Mouse (Mus musculus) MEL (cell line): Measurements from ENCODE around the gene Gatb. TPM values are rescaled to one million over a fixed set of nuclear protein-coding genes. Genes with fewer than 3 reads are reported as not detected.

ENCODE experiments used
- DNase-seq: peaks from one replicate; pipeline ENCODE4 v3.0.0; 2011; ENCODE audit warnings: low read depth, low spot score
- H3K27ac ChIP-seq: 2 replicates; pipeline ENCODE4 v1.5.1; 2012; ENCODE audit warnings: low read depth, mild to moderate bottlenecking, control low read depth, low read length, moderate library complexity; ENCODE audit not compliant: control insufficient read depth
- H3K27me3 ChIP-seq, 2 experiments: fragments of 150-350 bp in 1 of 2; sonication (generic) in 1 of 2; 2 replicates each; pipeline ENCODE4 v1.6.1; 2012; ENCODE audit warnings: low read length in 2 of 2, mild to moderate bottlenecking in 2 of 2, improper control_type of control experiment in 1 of 2, moderate library complexity in 1 of 2; ENCODE audit not compliant: insufficient read depth in 2 of 2, control insufficient read depth in 1 of 2
- H3K36me3 ChIP-seq, 2 experiments: 2 replicates each; pipeline ENCODE4 v1.6.1; 2012 to 2014; ENCODE audit warnings: low read length in 2 of 2, improper control_type of control experiment in 1 of 2, inconsistent platforms in 1 of 2, mild to moderate bottlenecking in 1 of 2; ENCODE audit not compliant: insufficient read depth in 2 of 2, control insufficient read depth in 1 of 2
- H3K4me1 ChIP-seq, 2 experiments: fragments of 150-350 bp in 1 of 2; sonication (generic) in 1 of 2; 2 replicates each; pipeline ENCODE4 v1.6.1; 2012; ENCODE audit warnings: low read length in 2 of 2, improper control_type of control experiment in 1 of 2, mild to moderate bottlenecking in 1 of 2; ENCODE audit not compliant: insufficient read depth in 2 of 2, control insufficient read depth in 1 of 2
- H3K4me3 ChIP-seq, 2 experiments: fragments of 150-350 bp in 1 of 2; sonication (generic) in 1 of 2; 2 replicates each; pipeline ENCODE4 v1.5.1; 2012; ENCODE audit warnings: low read depth in 2 of 2, low read length in 2 of 2, mild to moderate bottlenecking in 2 of 2, moderate library complexity in 2 of 2, control low read depth in 1 of 2, improper control_type of control experiment in 1 of 2; ENCODE audit not compliant: control insufficient read depth in 1 of 2, insufficient read depth in 1 of 2
- H3K79me2 ChIP-seq: 2 replicates; pipeline ENCODE4 v1.6.1; 2012; ENCODE audit warnings: mild to moderate bottlenecking, low read length, moderate library complexity; ENCODE audit not compliant: control insufficient read depth, poor library complexity, insufficient read depth
- H3K9ac ChIP-seq: 2 replicates; pipeline ENCODE4 v1.6.1; 2012; ENCODE audit warnings: low read depth, mild to moderate bottlenecking, control low read depth, low read length, moderate library complexity; ENCODE audit not compliant: control insufficient read depth, poor library complexity, severe bottlenecking
- H3K9me3 ChIP-seq: fragments of 150-350 bp; sonication (generic); replicated peaks from 2 replicates; pipeline ENCODE4 v1.6.1; 2012; ENCODE audit warnings: mild to moderate bottlenecking, low read length, improper control_type of control experiment, moderate library complexity; ENCODE audit not compliant: insufficient read depth
- BHLHE40 ChIP-seq: IDR thresholded peaks from 2 replicates; pipeline ENCODE4 v1.6.1; 2012; ENCODE audit warnings: low read depth, mild to moderate bottlenecking, inconsistent platforms, low read length, improper control_type of control experiment, borderline replicate concordance
- CHD1 ChIP-seq: IDR thresholded peaks from 2 replicates; pipeline ENCODE4 v1.6.1; 2012; ENCODE audit warnings: low read depth, mild to moderate bottlenecking, inconsistent platforms, low read length, improper control_type of control experiment
- CHD2 ChIP-seq: IDR thresholded peaks from 2 replicates; pipeline ENCODE4 v1.6.1; 2011; ENCODE audit warnings: low read length, improper control_type of control experiment
- CTCF ChIP-seq, 3 experiments: IDR thresholded peaks in 2 of 3; conservative IDR thresholded peaks in 1 of 3; 2 replicates each; pipeline ENCODE4 v1.5.1; 2011 to 2012; ENCODE audit warnings: low read length in 3 of 3, low read depth in 2 of 3, mild to moderate bottlenecking in 2 of 3, improper control_type of control experiment in 1 of 3, inconsistent platforms in 1 of 3, mixed read lengths in 1 of 3, moderate library complexity in 1 of 3; ENCODE audit not compliant: control insufficient read depth in 1 of 3, insufficient read depth in 1 of 3, poor library complexity in 1 of 3, severe bottlenecking in 1 of 3
- ELF1 ChIP-seq: IDR thresholded peaks from 2 replicates; pipeline ENCODE4 v1.6.1; 2014; ENCODE audit warnings: low read depth, mild to moderate bottlenecking, inconsistent platforms, low read length, improper control_type of control experiment, moderate library complexity
- EP300 ChIP-seq, 2 experiments: IDR thresholded peaks; 2 replicates each; pipeline ENCODE4 v1.6.1; 2011; ENCODE audit warnings: improper control_type of control experiment in 2 of 2, low read length in 2 of 2, low read depth in 1 of 2, mild to moderate bottlenecking in 1 of 2
- ETS1 ChIP-seq: IDR thresholded peaks from 2 replicates; pipeline ENCODE4 v1.6.1; 2012; ENCODE audit warnings: low read depth, mild to moderate bottlenecking, inconsistent platforms, low read length, improper control_type of control experiment, moderate library complexity
- GABPA ChIP-seq: IDR thresholded peaks from 2 replicates; pipeline ENCODE4 v1.6.1; 2012; ENCODE audit warnings: low read depth, mild to moderate bottlenecking, inconsistent platforms, low read length, improper control_type of control experiment, moderate library complexity
- GATA1 ChIP-seq: IDR thresholded peaks from 2 replicates; pipeline ENCODE4 v1.6.1; 2011; ENCODE audit warnings: low read depth, low read length, improper control_type of control experiment
- JUND ChIP-seq: IDR thresholded peaks from 2 replicates; pipeline ENCODE4 v1.6.1; 2011; ENCODE audit warnings: low read depth, mild to moderate bottlenecking, improper control_type of control experiment, low read length
- KAT2A ChIP-seq: conservative IDR thresholded peaks from 2 replicates; pipeline ENCODE4 v1.6.1; 2012; ENCODE audit warnings: low read depth, low read length, improper control_type of control experiment, inconsistent platforms
- MAFK ChIP-seq: IDR thresholded peaks from 2 replicates; pipeline ENCODE4 v1.6.1; 2011; ENCODE audit warnings: low read depth, mild to moderate bottlenecking, low read length, improper control_type of control experiment, borderline replicate concordance
- MAX ChIP-seq: IDR thresholded peaks from 2 replicates; pipeline ENCODE4 v1.6.1; 2011; ENCODE audit warnings: low read length, improper control_type of control experiment
- MAZ ChIP-seq: IDR thresholded peaks from 2 replicates; pipeline ENCODE4 v1.6.1; 2012; ENCODE audit warnings: low read depth, mild to moderate bottlenecking, inconsistent platforms, low read length, improper control_type of control experiment
- MXI1 ChIP-seq: IDR thresholded peaks from 2 replicates; pipeline ENCODE4 v1.6.1; 2011; ENCODE audit warnings: mild to moderate bottlenecking, low read depth, low read length, improper control_type of control experiment
- POLR2A ChIP-seq, 2 experiments: IDR thresholded peaks; 2 replicates each; pipeline ENCODE4 v1.6.1; 2011 to 2012; ENCODE audit warnings: low read length in 2 of 2, mild to moderate bottlenecking in 2 of 2, control low read depth in 1 of 2, improper control_type of control experiment in 1 of 2, low read depth in 1 of 2, moderate library complexity in 1 of 2; ENCODE audit not compliant: control insufficient read depth in 1 of 2, insufficient read depth in 1 of 2, poor library complexity in 1 of 2
- POLR2AphosphoS5 ChIP-seq: IDR thresholded peaks from 2 replicates; pipeline ENCODE4 v1.6.1; 2012; ENCODE audit warnings: low read depth, borderline replicate concordance, mild to moderate bottlenecking, inconsistent platforms, low read length, moderate library complexity, mixed read lengths
- RCOR1 ChIP-seq: IDR thresholded peaks from 2 replicates; pipeline ENCODE4 v1.6.1; 2012; ENCODE audit warnings: low read depth, mild to moderate bottlenecking, inconsistent platforms, low read length, improper control_type of control experiment
- SIN3A ChIP-seq: IDR thresholded peaks from 2 replicates; pipeline ENCODE4 v1.6.1; 2012; ENCODE audit warnings: low read length, improper control_type of control experiment, inconsistent platforms
- TAL1 ChIP-seq: IDR thresholded peaks from 2 replicates; pipeline ENCODE4 v1.6.1; 2012; ENCODE audit warnings: mild to moderate bottlenecking, inconsistent platforms, low read length, moderate library complexity, mixed read lengths
- TBP ChIP-seq: IDR thresholded peaks from 2 replicates; pipeline ENCODE4 v1.8.0; 2011; ENCODE audit warnings: low read depth, low read length, improper control_type of control experiment
- USF1 ChIP-seq: IDR thresholded peaks from 2 replicates; pipeline ENCODE4 v1.6.1; 2014; ENCODE audit warnings: low read depth, mild to moderate bottlenecking, inconsistent platforms, low read length, improper control_type of control experiment, moderate library complexity
- ZC3H11A ChIP-seq: IDR thresholded peaks from 2 replicates; pipeline ENCODE4 v1.6.1; 2012; ENCODE audit warnings: low read depth, mild to moderate bottlenecking, inconsistent platforms, low read length, improper control_type of control experiment
- ZNF384 ChIP-seq: IDR thresholded peaks from 2 replicates; pipeline ENCODE4 v1.6.1; 2012; ENCODE audit warnings: low read depth, mild to moderate bottlenecking, inconsistent platforms, low read length, improper control_type of control experiment
- polyA plus RNA-seq, 2 experiments: library from polyadenylated mRNA; stranded (reverse) in 1 of 2; unstranded in 1 of 2; fragments of >175 nt in 1 of 2; fragments of >200 nt in 1 of 2; gene quantifications; 2 replicates each; pipeline versions ENCODE4 v1.2.1 to v1.2.4; 2012; ENCODE audit warnings: low replicate concordance in 2 of 2, low read depth in 1 of 2; ENCODE audit not compliant: insufficient read length in 2 of 2, insufficient read depth in 1 of 2, missing spikeins in 1 of 2
- total RNA-seq: library from RNA; depleted of rRNA; stranded (reverse); fragments of 300-350 nt; gene quantifications from 2 replicates; pipeline ENCODE4 v1.2.3, GENCODE M21; 2012

The Gatb gene
- total and polyA plus RNA-seq, 3 experiments = 9.1 to 16.8 TPM; not detected in 1

GRCm38 (mm10) chr3:85599526-85599925, 25.6 kb downstream of the Gatb start:
- no peaks in the 10 kb centered on the region for H3K36me3 ChIP-seq
- H3K27me3 ChIP-seq = no peaks in the 10 kb centered on the region
- H3K9me3 ChIP-seq = no peaks in the 10 kb centered on the region
- no peaks in the 10 kb centered on the region for H3K79me2 ChIP-seq
- no peak overlapping the region for H3K9ac ChIP-seq
- DNase-seq = no peak
- no peaks in the 10 kb centered on the region for H3K4me1 ChIP-seq
- no peak overlapping the region for H3K4me3 ChIP-seq
- H3K27ac ChIP-seq = no peak overlapping the region
- no peak for TF ChIP-seq GATA1
- no peak for TF ChIP-seq MAZ
- no peak for TF ChIP-seq USF1
- no peak for TF ChIP-seq CHD2
- no peak for TF ChIP-seq ELF1
- no peak for TF ChIP-seq TBP
- TF ChIP-seq GABPA = no peak
- no peak for TF ChIP-seq ZC3H11A
- no peak for TF ChIP-seq CTCF (IDR thresholded peaks at IDR 0.05 in 2 of 3, conservative IDR thresholded peaks at IDR 0.05 in 1 of 3; ENCODE audit: control insufficient read depth in 1 of 3, insufficient read depth in 1 of 3, low read depth in 2 of 3, low read length in 3 of 3, poor library complexity in 1 of 3, severe bottlenecking in 1 of 3)

DNA sequence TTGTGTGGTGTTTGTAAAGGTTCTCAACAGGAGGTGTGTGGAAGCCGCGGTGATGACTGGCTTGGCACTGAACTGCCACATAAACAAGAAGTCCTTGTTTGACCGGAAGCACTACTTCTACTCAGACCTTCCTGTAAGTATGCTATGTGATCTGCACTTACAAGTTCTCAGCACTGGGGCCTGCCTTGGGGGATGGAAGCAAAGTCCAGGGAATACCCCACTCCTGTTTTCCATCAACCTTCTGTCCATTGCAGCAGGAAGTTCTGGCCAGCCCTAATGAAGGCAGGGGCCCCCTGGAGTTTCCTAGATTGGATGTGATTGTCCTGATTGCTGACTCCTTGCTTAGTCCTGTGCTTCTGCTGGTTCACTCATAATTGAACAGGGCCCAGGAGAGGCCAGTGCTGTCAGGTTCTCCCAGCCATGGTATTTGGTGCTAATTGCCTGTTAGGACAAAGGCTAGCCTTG, 28.0 kb downstream of the Gatb start:
- no peak overlapping the region for H3K9ac ChIP-seq
- no peaks in the 10 kb centered on the region for H3K36me3 ChIP-seq
- no peak overlapping the region for H3K4me3 ChIP-seq
- H3K4me1 ChIP-seq = no peaks in the 10 kb centered on the region
- no peaks in the 10 kb centered on the region for H3K79me2 ChIP-seq
- no peaks in the 10 kb centered on the region for H3K27me3 ChIP-seq
- H3K9me3 ChIP-seq = no peaks in the 10 kb centered on the region
- H3K27ac ChIP-seq = no peak overlapping the region
- DNase-seq = no peak
- TF ChIP-seq ZC3H11A (no peak), JUND (no peak), ELF1 (no peak), BHLHE40 (no peak), POLR2AphosphoS5 (no peak), RCOR1 (no peak), ZNF384 (no peak), KAT2A (no peak), CHD2 (no peak), ETS1 (no peak), EP300 (IDR thresholded peaks at IDR 0.05; ENCODE audit: low read depth in 1 of 2, low read length in 2 of 2) (no peak), POLR2A (IDR thresholded peaks at IDR 0.05; ENCODE audit: control insufficient read depth in 1 of 2, insufficient read depth in 1 of 2, low read depth in 1 of 2, low read length in 2 of 2, poor library complexity in 1 of 2) (no peak), MAZ (no peak), CHD1 (no peak), MAFK (no peak), MXI1 (no peak), MAX (no peak), TAL1 (no peak), CTCF (IDR thresholded peaks at IDR 0.05 in 2 of 3, conservative IDR thresholded peaks at IDR 0.05 in 1 of 3; ENCODE audit: control insufficient read depth in 1 of 3, insufficient read depth in 1 of 3, low read depth in 2 of 3, low read length in 3 of 3, poor library complexity in 1 of 3, severe bottlenecking in 1 of 3) (no peak), SIN3A (no peak)
